Mouse (Mus musculus) c-Kit-negative CD71-positive TER-119-positive erythroid progenitor cells, embryonic 14.5 days (primary cell): ENCODE results near the gene Ppm1h.

ENCODE experiments used
- DNase-seq: peaks from one replicate; pipeline ENCODE4 v3.0.0-alpha.2; 2013; ENCODE audit warnings: low read depth, low spot score

Gene Ppm1h

GRCm38 (mm10) chr10:122808186-122808585 is 129.6 kb downstream of the Ppm1h start:
- no peak for DNase-seq

- DNase-seq = no peak
Measured at GRCm38 (mm10) chr10:122809851-122810250, 131.3 kb downstream of the Ppm1h start.

GRCm38 (mm10) chr10:122815094-122815493 is 136.5 kb downstream of the Ppm1h start:
- DNase-seq = no peak

GRCm38 (mm10) chr10:122817741-122818140 is 139.2 kb downstream of the Ppm1h start:
- no peak for DNase-seq

GRCm38 (mm10) chr10:122819808-122820207 is 141.2 kb downstream of the Ppm1h start:
- no peak for DNase-seq

GRCm38 (mm10) chr10:122821549-122821948 is 143.0 kb downstream of the Ppm1h start:
- no peak for DNase-seq

- DNase-seq = no peak
Measured at GRCm38 (mm10) chr10:122823642-122824041, 145.1 kb downstream of the Ppm1h start.

- no peak for DNase-seq
Measured at GRCm38 (mm10) chr10:122826696-122827331, 148.3 kb downstream of the Ppm1h start.

GRCm38 (mm10) chr10:122827719-122828414 is 149.3 kb downstream of the Ppm1h start:
- no peak for DNase-seq

- no peak for DNase-seq
Measured at GRCm38 (mm10) chr10:122829801-122830217, 151.2 kb downstream of the Ppm1h start.

GRCm38 (mm10) chr10:122830638-122831037 is 152.1 kb downstream of the Ppm1h start:
- no peak for DNase-seq

GRCm38 (mm10) chr10:122842014-122842413 is 163.5 kb downstream of the Ppm1h start:
- DNase-seq = no peak

- no peak for DNase-seq
Measured at GRCm38 (mm10) chr10:122842961-122843360, 164.4 kb downstream of the Ppm1h start.

GRCm38 (mm10) chr10:122845471-122845870 is 166.9 kb downstream of the Ppm1h start:
- no peak for DNase-seq

- DNase-seq = no peak
Measured at GRCm38 (mm10) chr10:122846476-122846875, 167.9 kb downstream of the Ppm1h start.

- no peak for DNase-seq
Measured at GRCm38 (mm10) chr10:122848020-122848457, 169.5 kb downstream of the Ppm1h start.

GRCm38 (mm10) chr10:122851267-122852160 is 173.0 kb downstream of the Ppm1h start:
- DNase-seq = no peak

- no peak for DNase-seq
Measured at GRCm38 (mm10) chr10:122854571-122854970, 176.0 kb downstream of the Ppm1h start.

- DNase-seq = no peak
Measured at GRCm38 (mm10) chr10:122855149-122855548, 176.6 kb downstream of the Ppm1h start.

- no peak for DNase-seq
Measured at GRCm38 (mm10) chr10:122856040-122856764, 177.6 kb downstream of the Ppm1h start.

GRCm38 (mm10) chr10:122857155-122857554 is 178.6 kb downstream of the Ppm1h start:
- no peak for DNase-seq
